Mouse (Mus musculus) midbrain, embryonic 10.5 days (tissue): Measurements from ENCODE around the gene Dhdds. TPM values are rescaled to one million over a fixed set of nuclear protein-coding genes. Genes with fewer than 3 reads are reported as not detected.

Source experiments
- DNase-seq: peaks from one replicate; pipeline ENCODE4 v3.0.0-alpha.2; 2017; ENCODE audit warnings: low spot score
- H3K27ac ChIP-seq: fragments of 300-500 bp; sonication (generic); replicated peaks from 2 replicates; pipeline ENCODE4 v1.5.1; 2016; ENCODE audit warnings: mild to moderate bottlenecking
- H3K27me3 ChIP-seq: fragments of 300-500 bp; sonication (generic); 2 replicates; pipeline ENCODE4 v1.6.1; 2016; ENCODE audit warnings: low read depth, mild to moderate bottlenecking; ENCODE audit not compliant: poor library complexity, severe bottlenecking
- H3K36me3 ChIP-seq: fragments of 300-500 bp; sonication (generic); 2 replicates; pipeline ENCODE4 v1.6.1; 2016; ENCODE audit warnings: mild to moderate bottlenecking, moderate library complexity
- H3K4me1 ChIP-seq: fragments of 300-500 bp; sonication (generic); 2 replicates; pipeline ENCODE4 v1.6.1; 2016
- H3K4me3 ChIP-seq: fragments of 300-500 bp; sonication (generic); 2 replicates; pipeline ENCODE4 v1.5.1; 2016; ENCODE audit warnings: mild to moderate bottlenecking, moderate library complexity
- H3K9me3 ChIP-seq: fragments of 300-500 bp; sonication (generic); replicated peaks from 2 replicates; pipeline ENCODE4 v1.6.1; 2016; ENCODE audit warnings: mild to moderate bottlenecking
- WGBS: fragments of 180-500 bp; shearing (Covaris S2); methylation state at CpG from one replicate; pipeline ENCODE4 v1.1.7; 2016; 5-methylcytosine and 5-hydroxymethylcytosine counted together
- polyA plus RNA-seq: library from polyadenylated mRNA; unstranded; fragments of >200 nt; fragmentation: Nextera tagmentation; extraction: Ambion mirVana; gene quantifications from 2 replicates; pipeline ENCODE4 v1.2.1, GENCODE M21; 2016

Dhdds gene
- polyA plus RNA-seq, 1 experiment from 2014 or later = 41.4 TPM

DNA sequence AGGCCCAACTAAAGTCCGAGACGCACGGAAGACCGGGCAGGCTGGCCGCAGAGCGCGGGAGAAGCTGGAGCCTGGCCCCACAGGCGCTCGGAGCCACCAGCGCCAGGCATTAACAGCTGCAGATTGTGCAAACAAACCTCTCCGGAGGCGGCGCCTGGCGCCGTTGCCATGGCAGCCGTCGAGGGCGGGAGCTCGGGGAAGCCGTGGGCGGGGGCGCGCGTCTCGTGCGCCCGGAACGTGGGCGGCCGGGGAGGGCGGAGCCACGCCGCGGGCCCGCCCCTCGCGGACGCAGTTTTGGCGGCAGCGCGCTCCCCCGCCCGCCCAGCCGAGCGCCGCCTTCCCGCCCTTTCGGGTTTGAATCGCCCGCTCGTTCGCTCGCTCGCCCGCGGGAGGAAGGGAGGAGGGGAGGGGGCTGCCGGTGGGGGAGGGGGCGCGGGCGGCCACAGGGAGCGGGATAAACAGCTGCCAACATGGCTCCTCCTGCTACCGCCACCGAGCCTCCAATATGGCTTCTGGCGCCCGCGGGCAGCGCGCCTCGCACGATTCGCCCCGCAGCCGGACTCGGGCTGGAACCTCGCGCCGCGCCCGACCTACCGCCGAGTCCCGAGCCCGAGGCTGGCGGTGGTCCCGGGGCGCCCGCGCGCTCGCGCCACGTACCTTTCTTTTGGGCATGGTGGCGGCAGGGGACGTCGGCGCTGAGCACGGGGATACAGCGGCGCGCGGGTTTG lies 33.4 kb downstream of the Dhdds start:
- peaks cover 59% of the 10 kb centered on the region for H3K36me3 ChIP-seq
- H3K9me3 ChIP-seq = no peaks in the 10 kb centered on the region
- peak overlapping the region; percentile 100 for H3K27ac ChIP-seq
- DNase-seq = peak; percentile 96
- no peaks in the 10 kb centered on the region for H3K27me3 ChIP-seq
- WGBS = 0% methylated on average over 97 of the region's 101 CpGs
- H3K4me1 ChIP-seq = peaks cover 55% of the 10 kb centered on the region
- H3K4me3 ChIP-seq = peak overlapping the region; percentile 86

- WGBS = 60% methylated on average over 12 of the region's 12 CpGs
- Histone ChIP-seq H3K9me3 (no peaks in the 10 kb centered on the region), H3K4me1 (peaks cover 48% of the 10 kb centered on the region), H3K27me3 (no peaks in the 10 kb centered on the region), H3K27ac (peak overlapping the region; percentile 100), H3K36me3 (peaks cover 53% of the 10 kb centered on the region), H3K4me3 (peak overlapping the region; percentile 86)
- DNase-seq = no peak
Measured at GRCm38 (mm10) chr4:133966271-133966940, 34.3 kb downstream of the Dhdds start.

GRCm38 (mm10) chr4:133962566-133962965 lies 38.2 kb downstream of the Dhdds start:
- Histone ChIP-seq H3K27ac (no peak overlapping the region), H3K9me3 (no peaks in the 10 kb centered on the region), H3K36me3 (peaks cover 43% of the 10 kb centered on the region), H3K4me3 (no peak overlapping the region), H3K27me3 (no peaks in the 10 kb centered on the region), H3K4me1 (peaks cover 21% of the 10 kb centered on the region)
- no peak for DNase-seq
- 91% methylated on average over 7 of the region's 7 CpGs for WGBS

DNA sequence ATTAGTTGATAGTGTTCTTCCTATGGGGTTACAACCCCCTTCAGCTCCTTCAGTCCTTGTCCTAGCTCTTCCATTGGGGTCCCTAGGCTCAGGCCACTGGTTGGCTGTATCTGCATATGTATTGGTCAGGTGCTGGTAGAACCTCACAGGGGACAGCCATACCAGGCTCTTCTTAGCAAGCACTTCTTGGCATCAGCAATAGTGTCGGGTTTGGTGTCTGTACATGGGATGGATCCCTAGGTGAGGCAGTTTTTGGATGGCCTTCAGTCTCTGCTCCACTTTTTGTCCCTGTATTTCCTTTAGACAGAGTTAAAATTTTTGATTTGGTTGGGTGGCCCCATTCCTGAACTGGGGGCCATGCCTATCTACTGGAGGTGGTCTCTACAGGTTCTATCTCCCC lies 41.8 kb downstream of the Dhdds start:
- DNase-seq = no peak
- H3K27me3 ChIP-seq = no peaks in the 10 kb centered on the region
- 86% methylated on average over 1 of the region's 1 CpGs for WGBS
- H3K4me1 ChIP-seq = peaks cover 8% of the 10 kb centered on the region; the same call in 1 of the 2 replicates
- no peak overlapping the region for H3K27ac ChIP-seq
- H3K4me3 ChIP-seq = no peak overlapping the region
- peaks cover 17% of the 10 kb centered on the region for H3K36me3 ChIP-seq
- no peaks in the 10 kb centered on the region for H3K9me3 ChIP-seq

GRCm38 (mm10) chr4:133956358-133956757 lies 44.4 kb downstream of the Dhdds start:
- no peak for DNase-seq
- no peak overlapping the region for H3K4me3 ChIP-seq
- H3K9me3 ChIP-seq = no peaks in the 10 kb centered on the region
- 87% methylated on average over 4 of the region's 4 CpGs for WGBS
- no peaks in the 10 kb centered on the region for H3K36me3 ChIP-seq
- no peaks in the 10 kb centered on the region for H3K27me3 ChIP-seq
- H3K27ac ChIP-seq = no peak overlapping the region
- peaks cover 8% of the 10 kb centered on the region; the same call in 1 of the 2 replicates for H3K4me1 ChIP-seq

DNA sequence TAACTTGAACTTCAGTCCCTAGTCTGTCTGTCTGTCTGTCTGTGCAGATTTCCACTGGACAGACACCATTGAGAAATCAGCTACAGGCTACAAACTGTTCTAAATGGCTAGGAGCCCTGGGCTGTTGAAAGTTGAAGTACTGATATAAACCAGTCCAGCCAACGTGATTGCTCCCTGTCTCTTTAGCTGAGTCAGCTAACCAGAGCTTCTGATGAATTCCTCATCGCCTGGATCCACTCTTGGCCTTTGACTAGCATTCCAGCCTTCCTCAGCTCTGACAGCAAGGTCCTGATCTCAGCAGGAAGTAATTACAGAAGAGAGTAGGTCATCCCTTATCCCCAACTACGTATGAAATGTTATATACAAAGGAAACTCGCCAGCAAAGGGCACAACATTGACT lies 54.0 kb downstream of the Dhdds start:
- DNase-seq = no peak
- WGBS = 74% methylated on average over 4 of the region's 4 CpGs
- Histone ChIP-seq H3K4me3 (no peak overlapping the region), H3K9me3 (0 out of 2 replicates have a peak, but pooled peaks cover 2% of the 10 kb centered on the region), H3K27ac (no peak overlapping the region), H3K27me3 (no peaks in the 10 kb centered on the region), H3K36me3 (no peaks in the 10 kb centered on the region), H3K4me1 (peaks cover 3% of the 10 kb centered on the region; the same call in 1 of the 2 replicates)

- peaks cover 10% of the 10 kb centered on the region; the same call in 1 of the 2 replicates for H3K4me1 ChIP-seq
- no peak for DNase-seq
- H3K27me3 ChIP-seq = no peaks in the 10 kb centered on the region
- H3K4me3 ChIP-seq = no peak overlapping the region
- 85% methylated on average over 3 of the region's 3 CpGs for WGBS
- 0 out of 2 replicates have a peak, but pooled peaks cover 2% of the 10 kb centered on the region for H3K9me3 ChIP-seq
- H3K36me3 ChIP-seq = no peaks in the 10 kb centered on the region
- H3K27ac ChIP-seq = no peak overlapping the region
Measured at GRCm38 (mm10) chr4:133943791-133944190, 56.9 kb downstream of the Dhdds start.

DNA sequence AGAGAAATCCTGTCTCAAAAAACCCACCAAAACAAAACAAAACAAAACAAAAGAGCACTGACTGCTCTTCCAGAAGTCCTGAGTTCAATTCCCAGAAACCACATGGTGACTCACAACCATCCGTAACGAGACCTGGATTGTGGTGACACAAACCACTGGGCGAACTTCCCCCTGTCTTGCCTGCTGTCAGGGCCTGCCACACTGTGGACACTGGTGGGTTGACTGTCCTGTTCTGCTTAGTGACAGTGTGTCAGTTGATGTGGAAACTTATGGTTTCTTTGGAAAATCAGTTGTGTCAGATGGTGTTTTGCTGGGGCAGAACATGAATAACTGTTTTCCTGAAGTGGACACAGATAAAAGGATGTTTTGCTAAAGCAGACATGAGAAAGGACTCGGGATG lies 58.0 kb downstream of the Dhdds start:
- Histone ChIP-seq H3K27ac (no peak overlapping the region), H3K4me1 (peaks cover 10% of the 10 kb centered on the region; the same call in 1 of the 2 replicates), H3K9me3 (0 out of 2 replicates have a peak, but pooled peaks cover 2% of the 10 kb centered on the region), H3K36me3 (no peaks in the 10 kb centered on the region), H3K4me3 (no peak overlapping the region), H3K27me3 (no peaks in the 10 kb centered on the region)
- WGBS = 94% methylated on average over 4 of the region's 4 CpGs
- no peak for DNase-seq

GRCm38 (mm10) chr4:133941576-133941975 lies 59.1 kb downstream of the Dhdds start:
- no peak overlapping the region for H3K4me3 ChIP-seq
- H3K27me3 ChIP-seq = no peaks in the 10 kb centered on the region
- H3K9me3 ChIP-seq = 0 out of 2 replicates have a peak, but pooled peaks cover 2% of the 10 kb centered on the region
- H3K27ac ChIP-seq = no peak overlapping the region; the same call in 1 of the 2 replicates
- WGBS = 49% methylated on average over 3 of the region's 3 CpGs
- H3K4me1 ChIP-seq = peaks cover 10% of the 10 kb centered on the region; the same call in 1 of the 2 replicates
- H3K36me3 ChIP-seq = no peaks in the 10 kb centered on the region
- no peak for DNase-seq

- WGBS = 85% methylated on average over 13 of the region's 13 CpGs
- DNase-seq = no peak
- Histone ChIP-seq H3K27ac (no peak overlapping the region), H3K36me3 (no peaks in the 10 kb centered on the region), H3K4me1 (peaks cover 10% of the 10 kb centered on the region; the same call in 1 of the 2 replicates), H3K4me3 (no peak overlapping the region), H3K27me3 (no peaks in the 10 kb centered on the region), H3K9me3 (no peaks in the 10 kb centered on the region)
Measured at GRCm38 (mm10) chr4:133940386-133941260, 60.1 kb downstream of the Dhdds start.

GRCm38 (mm10) chr4:133938077-133938476 lies 62.6 kb downstream of the Dhdds start:
- Histone ChIP-seq H3K27me3 (no peaks in the 10 kb centered on the region), H3K27ac (no peak overlapping the region), H3K4me1 (peaks cover 10% of the 10 kb centered on the region; the same call in 1 of the 2 replicates), H3K36me3 (no peaks in the 10 kb centered on the region), H3K9me3 (no peaks in the 10 kb centered on the region), H3K4me3 (no peak overlapping the region)
- WGBS = 63% methylated on average over 2 of the region's 2 CpGs
- no peak for DNase-seq

DNA sequence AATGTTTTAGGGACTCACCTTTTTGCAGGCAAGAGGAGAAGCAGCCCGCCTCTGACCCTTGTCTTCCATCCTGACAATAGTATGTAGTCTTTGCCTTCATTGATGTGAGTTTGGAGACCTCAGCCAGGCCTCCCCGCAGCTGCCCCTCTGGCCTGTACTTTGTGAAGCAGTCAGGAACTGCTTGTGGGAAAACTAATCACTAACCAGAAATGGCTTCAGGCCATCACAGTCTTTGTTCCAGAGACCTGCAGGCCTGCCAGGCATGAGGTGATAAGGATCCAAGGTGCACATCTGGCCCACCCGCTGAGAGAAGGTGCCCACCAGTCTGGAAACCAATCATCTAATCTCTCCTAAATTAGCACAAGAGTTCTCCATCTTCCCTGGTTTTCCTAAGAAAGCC lies 68.9 kb downstream of the Dhdds start:
- Histone ChIP-seq H3K9me3 (no peaks in the 10 kb centered on the region), H3K27me3 (no peaks in the 10 kb centered on the region), H3K4me3 (no peak overlapping the region), H3K36me3 (no peaks in the 10 kb centered on the region), H3K4me1 (peaks cover 10% of the 10 kb centered on the region; the same call in 1 of the 2 replicates), H3K27ac (0 out of 2 replicates have a peak overlapping the region, but pooled peaks have one; percentile 23)
- 77% methylated on average over 3 of the region's 3 CpGs for WGBS
- no peak for DNase-seq
